ENCODE assay signal across 8 mouse cellular contexts in genomic region chr14:79912610-79913009, GRCm38 (mm10).
A peak's percentile ranks its signal among the peaks of the same experiment; 100 is the strongest.
DNase-seq lines count a peak whose midpoint lies in the region; ATAC-seq and TF ChIP-seq lines count a peak whose summit lies in the region.

No protein-coding gene starts in this region.

- H3K9ac ChIP-seq in heart, embryonic 12.5 days, result no peak overlapping the region
- no peak overlapping the region for H3K9ac ChIP-seq in midbrain, embryonic 16.5 days (ENCODE audit: low read depth, low read length)

- H3K27me3 ChIP-seq in heart, embryonic 12.5 days (replicated peaks), result no peaks in the 10 kb centered on the region
- peaks cover 12% of the 10 kb centered on the region; the same call in 1 of the 2 replicates for H3K27me3 ChIP-seq in E14TG2a.4 (ENCODE audit: insufficient read depth, low read length)
- no peaks in the 10 kb centered on the region for H3K27me3 ChIP-seq in midbrain, embryonic 16.5 days (ENCODE audit: control insufficient read depth, insufficient read depth, low read depth, low read length)

- no peaks in the 10 kb centered on the region for H3K4me1 ChIP-seq in heart, embryonic 12.5 days (replicated peaks)
- no peaks in the 10 kb centered on the region for H3K4me1 ChIP-seq in E14TG2a.4 (replicated peaks; ENCODE audit: low read depth, low read length)
- peaks cover 8% of the 10 kb centered on the region; the same call in 1 of the 2 replicates for H3K4me1 ChIP-seq in midbrain, embryonic 16.5 days (ENCODE audit: control insufficient read depth, insufficient read depth, low read length)

- no peak overlapping the region for H3K4me2 ChIP-seq in heart, embryonic 12.5 days
- no peak overlapping the region for H3K4me2 ChIP-seq in midbrain, embryonic 16.5 days (ENCODE audit: low read length)

- no peak overlapping the region for H3K27ac ChIP-seq in heart, embryonic 12.5 days (ENCODE audit: poor library complexity, severe bottlenecking)
- H3K27ac ChIP-seq in midbrain, embryonic 16.5 days (ENCODE audit: low read length), result no peak overlapping the region

- H3K36me3 ChIP-seq in heart, embryonic 12.5 days, result no peaks in the 10 kb centered on the region
- no peaks in the 10 kb centered on the region for H3K36me3 ChIP-seq in E14TG2a.4 (ENCODE audit: insufficient read depth, low read length)
- no peaks in the 10 kb centered on the region for H3K36me3 ChIP-seq in midbrain, embryonic 16.5 days (ENCODE audit: control insufficient read depth, insufficient read depth, low read length)

- no peak for ATAC-seq in heart, embryonic 12.5 days (ENCODE audit: insufficient number of reproducible peaks, low FRiP score)
- peak; percentile 34; the same call in 1 of the 2 replicates for ATAC-seq in midbrain, embryonic 16.5 days

- DNase-seq in heart, adult 18-20 months, result peak; percentile 2 to 49
- peak; percentile 79 for DNase-seq in brain, adult 2 months (ENCODE audit: low read depth, low spot score)
- DNase-seq in forelimb bud, embryonic 11.5 days (ENCODE audit: low read depth, low spot score), result peak; percentile 27
- DNase-seq in layer of hippocampus, adult 9-10 months (ENCODE audit: low spot score), result peak; percentile 38
- DNase-seq in T-cell, adult 2 months (ENCODE audit: low spot score), result no peak

- no peaks in the 10 kb centered on the region for H3K9me3 ChIP-seq in heart, embryonic 12.5 days (replicated peaks)
- H3K9me3 ChIP-seq in E14TG2a.4 (ENCODE audit: low read length), result no peaks in the 10 kb centered on the region
- no peaks in the 10 kb centered on the region for H3K9me3 ChIP-seq in midbrain, embryonic 16.5 days (replicated peaks; ENCODE audit: control insufficient read depth, low read length, poor library complexity, severe bottlenecking)

- peak; percentile 74 for TF ChIP-seq CTCF in E14TG2a.4 (conservative IDR thresholded peaks at IDR 0.05; ENCODE audit: low read length)

- WGBS in heart, embryonic 12.5 days, result 38% methylated on average over 4 of the region's 4 CpGs
- 26% methylated on average over 4 of the region's 4 CpGs for WGBS in midbrain, embryonic 16.5 days

- no peak overlapping the region for H3K4me3 ChIP-seq in heart, embryonic 12.5 days
- H3K4me3 ChIP-seq in E14TG2a.4 (replicated peaks; ENCODE audit: low read length), result no peak overlapping the region
- no peak overlapping the region for H3K4me3 ChIP-seq in midbrain, embryonic 16.5 days (ENCODE audit: low read depth, low read length)
